Mouse (Mus musculus) forebrain, embryonic 13.5 days (tissue): ENCODE data around the gene Plcxd3. TPM values are rescaled to one million over a fixed set of nuclear protein-coding genes. Genes with fewer than 3 reads are reported as not detected.

ENCODE experiments used
- ATAC-seq: fragments of 200-750 bp; cut with Nextera tagmentation; 2 replicates; pipeline ENCODE4 v1.8.0; 2017
- H3K27ac ChIP-seq: fragments of 300-500 bp; sonication (generic); 2 replicates; pipeline ENCODE4 v1.5.1; 2015; ENCODE audit warnings: inconsistent platforms, mild to moderate bottlenecking, moderate library complexity
- H3K27me3 ChIP-seq: fragments of 300-500 bp; sonication (generic); 2 replicates; pipeline ENCODE4 v1.6.1; 2015; ENCODE audit warnings: mild to moderate bottlenecking, inconsistent platforms
- H3K36me3 ChIP-seq: fragments of 300-500 bp; sonication (generic); 2 replicates; pipeline ENCODE4 v1.6.1; 2015; ENCODE audit warnings: mild to moderate bottlenecking, inconsistent platforms; ENCODE audit not compliant: poor library complexity, severe bottlenecking
- H3K4me1 ChIP-seq: fragments of 300-500 bp; sonication (generic); 2 replicates; pipeline ENCODE4 v1.6.1; 2015; ENCODE audit warnings: inconsistent platforms
- H3K4me2 ChIP-seq: fragments of 300-500 bp; sonication (generic); 2 replicates; pipeline ENCODE4 v1.6.1; 2015; ENCODE audit warnings: inconsistent platforms, mild to moderate bottlenecking, moderate library complexity
- H3K4me3 ChIP-seq: fragments of 300-500 bp; sonication (generic); 2 replicates; pipeline ENCODE4 v1.5.1; 2015; ENCODE audit warnings: mild to moderate bottlenecking, inconsistent platforms
- H3K9ac ChIP-seq: fragments of 300-500 bp; sonication (generic); 2 replicates; pipeline ENCODE4 v1.6.1; 2015; ENCODE audit warnings: mild to moderate bottlenecking, inconsistent platforms
- H3K9me3 ChIP-seq: fragments of 300-500 bp; sonication (generic); replicated peaks from 2 replicates; pipeline ENCODE4 v1.6.1; 2016; ENCODE audit warnings: inconsistent platforms
- WGBS: fragments of 180-500 bp; shearing (Covaris S2); methylation state at CpG from one replicate; pipeline ENCODE4 v1.1.7; 2015; 5-methylcytosine and 5-hydroxymethylcytosine counted together
- polyA plus RNA-seq: library from polyadenylated mRNA; unstranded; fragments of >200 nt; fragmentation: Nextera tagmentation; extraction: Ambion mirVana; gene quantifications from 2 replicates; pipeline ENCODE4 v1.2.1, GENCODE M21; 2015

Plcxd3 gene
- polyA plus RNA-seq = 34.2 and 34.9 TPM in 2 replicates

DNA sequence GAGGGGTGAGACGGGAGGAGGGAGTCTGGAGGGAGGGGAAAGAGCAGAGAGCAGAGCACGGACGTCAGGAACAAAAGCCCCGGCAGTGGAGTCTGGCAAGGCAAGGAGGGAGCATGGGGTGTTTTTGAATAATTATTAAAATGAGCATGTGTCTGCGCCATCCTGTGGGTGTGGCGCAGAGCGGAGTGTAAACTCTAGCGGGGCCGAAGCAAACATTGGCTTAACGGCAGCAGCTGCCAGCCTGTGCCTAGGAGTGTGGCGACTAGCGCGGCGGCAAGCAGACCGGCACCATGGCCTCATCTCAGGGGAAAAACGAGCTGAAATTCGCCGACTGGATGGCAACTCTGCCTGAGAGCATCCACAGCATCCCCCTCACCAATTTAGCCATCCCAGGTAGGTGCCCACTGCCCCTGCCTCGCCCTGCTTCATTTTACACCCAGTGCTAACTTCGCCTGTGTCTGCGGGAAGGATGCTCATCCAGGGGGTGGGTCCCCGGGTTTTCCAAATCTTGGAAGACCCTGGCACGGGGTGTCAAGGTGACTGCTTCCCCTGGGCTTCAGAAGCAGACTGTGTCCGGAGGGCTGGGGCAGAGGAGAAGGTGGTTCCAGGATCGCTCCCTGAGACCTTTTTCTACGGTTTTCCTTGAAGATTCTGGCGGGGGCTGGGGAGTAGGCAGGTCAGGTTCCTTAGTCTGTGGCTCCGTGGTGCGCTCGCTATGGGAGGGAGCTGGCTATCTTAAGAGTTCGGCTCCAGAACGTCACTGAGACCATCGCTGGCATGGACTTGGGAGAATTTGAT lies at the start of gene Plcxd3:
TSS of gene Plcxd3 (plus strand) at position 69 of the 798 bp plus-strand sequence.
- H3K4me2 ChIP-seq = peak within 1 kb of the TSS; percentile 88
- 0 out of 2 replicates have a peak within 1 kb of the TSS, but pooled peaks have one; percentile 0 for H3K27ac ChIP-seq
- H3K9me3 ChIP-seq = no peaks in the 10 kb centered on the region
- peak within 1 kb of the TSS; percentile 71 for H3K9ac ChIP-seq
- H3K27me3 ChIP-seq = peaks cover 9% of the 10 kb centered on the region; the same call in 1 of the 2 replicates
- peaks cover 25% of the 10 kb centered on the region for H3K4me1 ChIP-seq
- H3K4me3 ChIP-seq = peak within 1 kb of the TSS; percentile 50
- H3K36me3 ChIP-seq = no peaks in the 10 kb centered on the region
- 2% methylated on average over 33 of the region's 33 CpGs for WGBS
- peak; percentile 94 for ATAC-seq

DNA sequence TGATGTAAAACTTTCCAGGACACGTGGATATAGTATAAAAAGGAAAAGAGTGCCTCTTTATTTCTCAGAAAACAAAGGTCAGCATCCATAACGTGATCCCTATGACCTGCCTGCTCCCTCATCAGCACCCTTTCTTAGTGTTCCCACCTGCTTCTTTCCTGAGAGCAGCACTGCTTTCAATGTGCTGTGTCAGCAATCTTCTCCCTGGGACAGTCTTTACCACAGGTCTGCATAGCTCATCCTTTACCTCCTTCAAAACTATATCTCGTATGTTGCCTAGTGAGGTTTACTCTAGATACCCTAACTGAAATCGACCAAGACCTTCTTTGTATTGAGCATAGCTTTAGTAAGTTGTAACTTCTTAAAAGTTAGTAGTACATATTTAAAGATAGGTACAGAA lies 43.4 kb upstream of the Plcxd3 start:
- Histone ChIP-seq H3K27me3 (no peaks in the 10 kb centered on the region), H3K9me3 (no peaks in the 10 kb centered on the region), H3K4me2 (no peak overlapping the region), H3K9ac (no peak overlapping the region), H3K36me3 (no peaks in the 10 kb centered on the region), H3K27ac (no peak overlapping the region), H3K4me3 (no peak overlapping the region), H3K4me1 (no peaks in the 10 kb centered on the region)
- no peak for ATAC-seq
- 82% methylated on average over 4 of the region's 4 CpGs for WGBS

DNA sequence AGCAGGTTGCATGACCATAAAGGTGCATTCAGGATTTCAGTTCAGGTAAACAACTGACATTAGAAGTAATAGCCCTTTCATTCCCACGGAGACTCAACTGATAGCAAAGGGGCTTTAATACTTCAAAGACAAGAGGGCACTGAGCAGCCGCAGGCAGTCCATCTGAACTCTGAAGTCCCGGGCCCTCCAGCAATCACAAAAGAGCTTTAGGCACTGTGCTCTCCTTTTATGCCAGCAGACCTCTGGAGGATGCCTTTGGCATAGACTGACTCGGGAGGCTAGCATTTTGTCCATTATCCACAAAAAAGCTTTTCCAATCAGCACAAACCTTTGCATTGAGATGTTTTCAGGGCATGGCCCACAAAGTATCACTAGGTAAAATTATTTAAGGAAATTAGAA lies 33.7 kb upstream of the Plcxd3 start:
- Histone ChIP-seq H3K9me3 (no peaks in the 10 kb centered on the region), H3K36me3 (no peaks in the 10 kb centered on the region), H3K4me3 (no peak overlapping the region), H3K9ac (no peak overlapping the region), H3K4me1 (no peaks in the 10 kb centered on the region), H3K27ac (no peak overlapping the region), H3K27me3 (no peaks in the 10 kb centered on the region), H3K4me2 (no peak overlapping the region)
- ATAC-seq = no peak
- 2% methylated on average over 4 of the region's 4 CpGs for whole genome bisulfite sequencing

DNA sequence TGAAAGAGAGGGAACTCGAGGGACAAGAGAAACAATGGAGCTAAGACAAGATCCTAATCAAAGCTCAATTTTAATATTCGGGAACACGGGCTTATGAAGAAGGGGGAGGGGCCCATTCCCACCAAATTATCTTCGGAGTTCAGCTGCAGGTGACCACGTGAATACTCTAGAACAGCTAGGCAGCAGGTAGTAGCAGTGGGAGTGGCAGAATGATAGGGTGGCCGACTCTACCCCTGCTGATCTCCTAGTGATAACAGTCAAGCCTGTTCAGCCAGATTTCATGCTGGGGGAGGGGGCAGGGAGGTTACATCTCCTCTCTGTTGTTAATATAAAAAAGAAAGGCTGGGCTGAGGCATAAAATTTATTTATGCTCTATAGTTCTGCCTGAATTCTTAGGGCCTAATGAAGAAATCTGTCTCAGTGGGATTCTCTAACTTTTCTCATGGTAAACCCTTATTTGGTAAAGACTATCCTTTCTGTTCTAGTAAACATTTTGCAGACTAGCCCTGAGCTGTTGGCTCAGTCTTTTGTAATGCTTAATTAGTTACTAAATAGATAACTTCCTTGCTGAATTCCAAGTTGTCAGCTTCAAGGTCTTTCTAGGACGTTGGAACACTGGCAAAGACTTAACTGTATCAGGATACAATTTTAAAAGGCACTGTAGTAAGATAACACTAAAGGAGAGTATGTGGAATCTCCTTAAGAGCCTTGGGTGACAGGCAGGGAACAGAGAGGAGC lies 26.3 kb upstream of the Plcxd3 start:
- H3K36me3 ChIP-seq = no peaks in the 10 kb centered on the region
- no peak overlapping the region for H3K4me3 ChIP-seq
- WGBS = 32% methylated on average over 7 of the region's 7 CpGs
- no peak overlapping the region for H3K9ac ChIP-seq
- ATAC-seq = no peak
- 0 out of 2 replicates have a peak, but pooled peaks cover 1% of the 10 kb centered on the region for H3K9me3 ChIP-seq
- H3K27me3 ChIP-seq = no peaks in the 10 kb centered on the region
- H3K4me2 ChIP-seq = no peak overlapping the region
- H3K27ac ChIP-seq = no peak overlapping the region
- H3K4me1 ChIP-seq = no peaks in the 10 kb centered on the region

DNA sequence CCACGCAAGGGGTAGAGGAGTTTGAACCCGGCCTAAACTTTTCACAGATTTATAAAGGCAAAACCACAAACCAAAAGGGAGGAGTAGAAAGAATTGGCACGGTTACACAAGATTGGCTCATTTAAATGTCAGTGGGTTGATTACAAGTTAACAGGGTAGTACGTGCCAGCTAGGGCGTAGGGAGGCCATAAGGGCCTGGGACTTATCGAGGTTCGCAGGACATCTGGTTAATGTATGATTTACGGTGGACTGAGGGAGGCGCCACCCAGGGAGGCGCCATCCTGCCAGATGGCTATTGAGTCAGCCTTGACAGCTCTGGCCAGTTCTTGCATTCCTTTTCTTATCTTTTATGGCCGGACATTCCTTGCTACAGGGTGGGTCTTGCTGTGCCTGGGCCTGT lies 18.9 kb upstream of the Plcxd3 start:
- Histone ChIP-seq H3K27ac (no peak overlapping the region), H3K36me3 (no peaks in the 10 kb centered on the region), H3K9me3 (0 out of 2 replicates have a peak, but pooled peaks cover 3% of the 10 kb centered on the region), H3K27me3 (no peaks in the 10 kb centered on the region), H3K9ac (no peak overlapping the region), H3K4me2 (no peak overlapping the region), H3K4me1 (no peaks in the 10 kb centered on the region), H3K4me3 (no peak overlapping the region)
- no peak for ATAC-seq
- WGBS = 95% methylated on average over 11 of the region's 11 CpGs

DNA sequence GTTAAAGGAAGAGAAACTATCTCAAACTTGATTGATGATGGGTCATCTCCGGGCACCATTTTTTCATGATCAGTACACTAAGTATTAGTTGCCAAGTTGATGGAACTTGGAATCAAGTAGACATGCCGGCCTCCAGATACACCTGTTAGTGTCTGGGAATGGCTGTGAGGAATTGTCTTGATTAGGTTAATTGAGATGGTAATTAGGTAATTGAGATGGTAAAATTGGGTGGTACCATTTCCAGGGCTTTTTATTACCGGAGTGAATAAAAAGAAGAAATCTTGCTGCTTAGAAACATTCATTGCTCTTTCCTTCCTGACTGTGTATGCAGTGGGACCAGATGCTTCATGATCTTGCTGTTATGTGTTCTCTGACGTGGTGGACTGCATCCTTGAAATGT lies 17.6 kb upstream of the Plcxd3 start:
- WGBS = 75% methylated on average over 4 of the region's 4 CpGs
- ATAC-seq = no peak
- Histone ChIP-seq H3K9ac (no peak overlapping the region), H3K27ac (no peak overlapping the region), H3K9me3 (0 out of 2 replicates have a peak, but pooled peaks cover 3% of the 10 kb centered on the region), H3K36me3 (no peaks in the 10 kb centered on the region), H3K4me3 (no peak overlapping the region), H3K4me2 (no peak overlapping the region), H3K4me1 (no peaks in the 10 kb centered on the region), H3K27me3 (no peaks in the 10 kb centered on the region)

DNA sequence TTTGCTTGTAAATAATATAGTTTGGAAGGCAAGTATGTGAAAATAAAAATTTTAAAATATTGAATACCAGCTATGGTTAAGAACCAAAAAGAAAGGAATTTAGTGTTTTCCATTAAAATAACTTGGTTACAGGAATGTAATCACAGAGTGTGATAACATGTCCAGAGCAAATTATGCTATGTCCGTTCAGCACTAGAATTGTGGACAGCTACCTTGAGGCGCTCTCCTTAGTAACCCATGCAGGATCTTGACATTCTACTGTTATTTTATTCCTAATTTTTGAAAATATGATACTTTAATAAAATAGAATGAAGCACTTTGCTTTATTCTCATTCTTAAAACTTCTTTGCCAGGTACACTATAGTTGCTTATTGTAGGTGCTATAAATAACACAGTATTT lies 7.5 kb upstream of the Plcxd3 start:
- no peak for ATAC-seq
- Histone ChIP-seq H3K27ac (no peak overlapping the region), H3K4me3 (no peak overlapping the region), H3K4me2 (no peak overlapping the region), H3K4me1 (no peaks in the 10 kb centered on the region), H3K9me3 (no peaks in the 10 kb centered on the region), H3K9ac (no peak overlapping the region), H3K27me3 (no peaks in the 10 kb centered on the region), H3K36me3 (no peaks in the 10 kb centered on the region)
- 76% methylated on average over 2 of the region's 2 CpGs for WGBS

DNA sequence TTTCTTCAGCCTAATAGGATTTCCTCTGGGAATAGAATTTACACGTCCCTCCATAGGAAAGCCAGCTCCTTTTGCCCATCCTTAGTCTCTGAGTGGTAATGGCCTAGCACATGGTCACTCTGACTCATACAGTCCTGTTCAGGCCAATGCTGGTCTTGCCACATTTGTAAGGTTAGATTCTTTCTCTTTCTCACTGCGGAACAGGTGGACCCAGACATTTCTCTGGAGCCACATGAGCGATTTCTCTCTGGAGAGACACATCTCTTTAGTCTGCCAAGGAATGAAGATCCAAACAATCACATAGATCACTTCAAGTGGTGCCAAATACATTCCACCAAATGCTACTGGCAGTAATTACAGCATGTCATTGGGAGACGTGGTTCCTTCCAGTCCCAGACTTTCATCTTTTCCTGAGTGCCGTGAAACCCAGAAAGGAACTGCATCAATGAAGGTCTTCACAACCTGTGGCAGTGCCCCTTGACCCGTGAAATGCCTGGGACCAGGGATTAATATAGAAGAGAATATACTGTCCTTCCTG lies 769 bp upstream of the Plcxd3 start:
- H3K9ac ChIP-seq = no peak overlapping the region
- no peaks in the 10 kb centered on the region for H3K9me3 ChIP-seq
- H3K27ac ChIP-seq = no peak overlapping the region
- H3K36me3 ChIP-seq = no peaks in the 10 kb centered on the region
- ATAC-seq = no peak
- H3K27me3 ChIP-seq = peaks cover 9% of the 10 kb centered on the region; the same call in 1 of the 2 replicates
- 38% methylated on average over 6 of the region's 6 CpGs for WGBS
- H3K4me3 ChIP-seq = peak overlapping the region; percentile 50
- peaks cover 25% of the 10 kb centered on the region for H3K4me1 ChIP-seq
- peak overlapping the region; percentile 88 for H3K4me2 ChIP-seq

DNA sequence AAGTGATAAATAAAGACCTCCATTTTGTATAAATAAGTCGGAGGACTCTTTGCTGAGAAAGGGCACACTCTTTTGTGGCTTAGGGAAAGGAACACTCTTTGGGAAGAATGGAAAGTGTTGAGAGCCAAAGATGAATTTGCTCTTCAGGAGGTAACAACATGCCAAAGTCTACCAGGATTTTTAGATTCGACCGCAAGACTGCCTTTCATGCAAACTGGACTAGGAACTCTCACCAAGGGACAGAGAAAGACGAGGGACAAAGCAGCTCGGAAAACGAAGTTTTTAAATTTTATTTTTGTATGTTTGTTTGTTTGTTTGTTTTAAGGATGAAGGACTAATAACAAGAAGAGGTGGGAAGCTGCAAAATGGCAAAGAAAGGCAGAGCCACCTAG lies 264 bp upstream of the Plcxd3 start:
- WGBS = 11% methylated on average over 6 of the region's 6 CpGs
- Histone ChIP-seq H3K36me3 (no peaks in the 10 kb centered on the region), H3K9ac (peak overlapping the region; percentile 71), H3K27ac (no peak overlapping the region), H3K27me3 (peaks cover 9% of the 10 kb centered on the region; the same call in 1 of the 2 replicates), H3K9me3 (no peaks in the 10 kb centered on the region), H3K4me1 (peaks cover 25% of the 10 kb centered on the region), H3K4me3 (peak overlapping the region; percentile 50), H3K4me2 (peak overlapping the region; percentile 88)
- no peak; the same call in 1 of the 2 replicates for ATAC-seq

DNA sequence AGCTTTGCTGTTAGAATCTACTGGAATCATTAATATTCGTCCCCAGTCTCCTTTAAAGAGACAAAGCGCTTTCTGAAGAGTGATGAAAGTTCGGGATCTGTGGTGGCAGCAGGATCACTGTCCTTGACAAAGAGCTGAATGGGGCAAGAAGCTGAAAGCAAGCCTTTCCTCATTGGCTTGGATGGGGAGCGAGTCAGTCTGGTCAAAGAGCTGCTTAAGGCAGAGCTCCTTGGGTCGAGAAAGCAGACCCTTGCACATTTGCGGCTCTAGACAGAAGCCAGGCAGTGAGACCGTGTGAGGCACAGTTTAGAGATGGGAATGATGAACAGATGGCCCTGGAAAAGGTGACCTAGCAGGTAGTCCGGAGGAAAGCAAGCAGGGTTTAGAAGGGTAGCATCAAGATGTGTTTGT lies 935 bp downstream of the Plcxd3 start:
- peak; percentile 14; the same call in 1 of the 2 replicates for ATAC-seq
- Histone ChIP-seq H3K4me1 (peaks cover 25% of the 10 kb centered on the region), H3K27me3 (peaks cover 9% of the 10 kb centered on the region; the same call in 1 of the 2 replicates), H3K4me3 (peak overlapping the region; percentile 50), H3K27ac (no peak overlapping the region), H3K9me3 (no peaks in the 10 kb centered on the region), H3K36me3 (no peaks in the 10 kb centered on the region), H3K9ac (peak overlapping the region; percentile 71), H3K4me2 (peak overlapping the region; percentile 88)
- WGBS = 7% methylated on average over 8 of the region's 8 CpGs

DNA sequence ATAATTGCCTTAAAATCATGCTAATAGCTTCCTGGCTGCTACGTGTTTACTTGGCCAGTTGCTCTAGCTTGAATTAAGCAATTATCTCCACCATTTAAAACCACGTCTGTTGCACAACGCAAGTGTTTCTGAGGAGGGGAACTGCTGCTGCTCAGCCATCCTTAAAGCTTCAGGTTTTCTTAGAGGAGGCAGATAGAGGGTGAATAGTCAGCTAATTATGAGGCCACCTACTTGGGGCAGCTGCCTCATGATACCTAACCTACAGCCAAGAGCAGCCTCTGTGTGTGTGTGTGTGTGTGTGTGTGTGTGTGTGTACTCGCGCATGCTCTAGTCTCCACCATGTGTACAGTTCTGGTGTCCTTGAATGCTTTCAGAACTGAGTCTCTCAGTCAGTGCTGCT lies 3.5 kb downstream of the Plcxd3 start:
- peak; percentile 33 for ATAC-seq
- H3K4me3 ChIP-seq = no peak overlapping the region

DNA sequence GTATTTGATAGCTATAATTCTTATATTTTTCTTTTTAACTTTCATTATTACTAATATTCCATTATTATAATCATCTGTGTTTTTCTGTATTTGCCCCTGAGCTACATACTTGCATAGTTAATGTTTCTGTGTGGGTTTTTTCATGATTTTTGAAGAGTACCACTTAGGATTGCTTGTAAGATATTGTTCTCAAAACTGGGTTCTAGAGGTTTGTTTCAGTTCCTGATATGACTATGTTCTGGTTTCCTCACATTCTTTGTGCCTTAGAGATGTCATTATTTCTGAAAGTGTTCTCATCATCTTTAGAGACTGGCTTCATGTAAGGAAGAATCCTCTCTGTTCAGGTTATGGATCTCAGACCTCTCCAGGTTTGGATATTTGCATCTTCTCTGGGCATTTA lies 12.5 kb downstream of the Plcxd3 start:
- Histone ChIP-seq H3K9me3 (no peaks in the 10 kb centered on the region), H3K4me3 (no peak overlapping the region)
- ATAC-seq = no peak

More for the DNA sequence above, 3.5 kb downstream of the Plcxd3 start:
- Histone ChIP-seq H3K9ac (no peak overlapping the region), H3K27ac (no peak overlapping the region), H3K36me3 (no peaks in the 10 kb centered on the region), H3K4me2 (0 out of 2 replicates have a peak overlapping the region, but pooled peaks have one; percentile 0), H3K4me1 (peaks cover 25% of the 10 kb centered on the region), H3K27me3 (peaks cover 9% of the 10 kb centered on the region; the same call in 1 of the 2 replicates), H3K9me3 (no peaks in the 10 kb centered on the region)
- WGBS = 34% methylated on average over 5 of the region's 5 CpGs

More for the DNA sequence above, 12.5 kb downstream of the Plcxd3 start:
- Histone ChIP-seq H3K9ac (no peak overlapping the region), H3K4me1 (no peaks in the 10 kb centered on the region), H3K36me3 (no peaks in the 10 kb centered on the region), H3K27ac (no peak overlapping the region), H3K4me2 (no peak overlapping the region), H3K27me3 (no peaks in the 10 kb centered on the region)
